Mouse (Mus musculus) liver, embryonic 12.5 days (tissue): ENCODE results near the gene Sept9. TPM values are rescaled to one million over a fixed set of nuclear protein-coding genes. Genes with fewer than 3 reads are reported as not detected.

ENCODE experiments used
- ATAC-seq: fragments of 200-750 bp; cut with Nextera tagmentation; 2 replicates; pipeline ENCODE4 v1.8.0; 2017; ENCODE audit warnings: moderate number of reproducible peaks, mild to moderate bottlenecking, moderate library complexity
- H3K27ac ChIP-seq: fragments of 300-500 bp; sonication (generic); 2 replicates; pipeline ENCODE4 v1.5.1; 2016; ENCODE audit warnings: mild to moderate bottlenecking
- H3K27me3 ChIP-seq: fragments of 300-500 bp; sonication (generic); replicated peaks from 2 replicates; pipeline ENCODE4 v1.6.1; 2016; ENCODE audit warnings: mild to moderate bottlenecking, moderate library complexity
- H3K36me3 ChIP-seq: fragments of 300-500 bp; sonication (generic); 2 replicates; pipeline ENCODE4 v1.6.1; 2016; ENCODE audit warnings: mild to moderate bottlenecking, moderate library complexity
- H3K4me1 ChIP-seq: fragments of 300-500 bp; sonication (generic); 2 replicates; pipeline ENCODE4 v1.6.1; 2016
- H3K4me2 ChIP-seq: fragments of 300-500 bp; sonication (generic); 2 replicates; pipeline ENCODE4 v1.6.1; 2016; ENCODE audit warnings: mild to moderate bottlenecking, moderate library complexity
- H3K4me3 ChIP-seq: fragments of 300-500 bp; sonication (generic); 2 replicates; pipeline ENCODE4 v1.5.1; 2016; ENCODE audit warnings: mild to moderate bottlenecking, moderate library complexity
- H3K9ac ChIP-seq: fragments of 300-500 bp; sonication (generic); 2 replicates; pipeline ENCODE4 v1.6.1; 2016; ENCODE audit warnings: mild to moderate bottlenecking, moderate library complexity
- H3K9me3 ChIP-seq: fragments of 300-500 bp; sonication (generic); replicated peaks from 2 replicates; pipeline ENCODE4 v1.6.1; 2016; ENCODE audit warnings: mild to moderate bottlenecking, moderate library complexity
- WGBS: fragments of 180-500 bp; shearing (Covaris S2); methylation state at CpG from one replicate; pipeline ENCODE4 v1.1.7; 2016; ENCODE audit not compliant: insufficient replicate concordance; 5-methylcytosine and 5-hydroxymethylcytosine counted together
- polyA plus RNA-seq: library from polyadenylated mRNA; unstranded; fragments of >200 nt; fragmentation: Nextera tagmentation; extraction: Ambion mirVana; gene quantifications from 2 replicates; pipeline ENCODE4 v1.2.1, GENCODE M21; 2016

The Sept9 gene
- polyA plus RNA-seq, 1 experiment from 2014 or later, result 72.0 TPM

DNA sequence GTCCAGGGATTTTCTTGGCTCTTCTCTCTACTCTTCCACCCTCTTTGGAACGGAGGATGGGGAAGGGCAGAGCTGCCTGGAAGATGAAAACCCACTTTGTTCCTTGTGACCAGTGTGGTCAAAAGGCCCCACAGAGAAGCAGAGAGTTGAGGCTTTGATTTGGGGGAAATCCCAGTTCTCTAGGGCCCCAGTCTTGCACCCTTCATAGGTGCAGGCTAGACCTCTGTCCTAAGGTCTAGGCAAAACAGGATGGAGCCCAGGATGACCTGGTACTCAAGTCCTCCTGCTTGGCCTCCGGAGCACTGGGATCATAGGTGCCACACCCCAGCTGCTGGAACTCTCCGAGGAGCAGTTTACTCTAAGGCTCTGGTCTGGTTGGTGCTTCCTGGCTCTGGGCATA lies 157.5 kb downstream of the Sept9 start:
- WGBS, result 67% methylated on average over 3 of the region's 3 CpGs
- Histone ChIP-seq H3K36me3 (peaks cover 93% of the 10 kb centered on the region), H3K4me1 (no peaks in the 10 kb centered on the region), H3K9me3 (no peaks in the 10 kb centered on the region), H3K27ac (no peak overlapping the region), H3K4me3 (no peak overlapping the region), H3K9ac (no peak overlapping the region), H3K27me3 (no peaks in the 10 kb centered on the region), H3K4me2 (no peak overlapping the region)
- no peak for ATAC-seq

GRCm38 (mm10) chr11:117357916-117358639 lies 158.6 kb downstream of the Sept9 start:
- no peaks in the 10 kb centered on the region for H3K27me3 ChIP-seq
- no peak overlapping the region for H3K4me2 ChIP-seq
- H3K4me3 ChIP-seq, result no peak overlapping the region
- WGBS, result 34% methylated on average over 8 of the region's 8 CpGs
- no peaks in the 10 kb centered on the region for H3K4me1 ChIP-seq
- no peak overlapping the region for H3K27ac ChIP-seq
- ATAC-seq, result peak; percentile 58
- H3K36me3 ChIP-seq, result peaks cover 93% of the 10 kb centered on the region
- H3K9ac ChIP-seq, result no peak overlapping the region
- no peaks in the 10 kb centered on the region for H3K9me3 ChIP-seq

- Histone ChIP-seq H3K4me1 (peaks cover 4% of the 10 kb centered on the region), H3K4me2 (no peak overlapping the region), H3K9ac (no peak overlapping the region), H3K36me3 (peaks cover 82% of the 10 kb centered on the region), H3K4me3 (no peak overlapping the region), H3K27ac (no peak overlapping the region), H3K9me3 (no peaks in the 10 kb centered on the region), H3K27me3 (no peaks in the 10 kb centered on the region)
- WGBS, result 63% methylated on average over 10 of the region's 10 CpGs
- no peak for ATAC-seq
Observed at GRCm38 (mm10) chr11:117359161-117359560, 159.7 kb downstream of the Sept9 start.

DNA sequence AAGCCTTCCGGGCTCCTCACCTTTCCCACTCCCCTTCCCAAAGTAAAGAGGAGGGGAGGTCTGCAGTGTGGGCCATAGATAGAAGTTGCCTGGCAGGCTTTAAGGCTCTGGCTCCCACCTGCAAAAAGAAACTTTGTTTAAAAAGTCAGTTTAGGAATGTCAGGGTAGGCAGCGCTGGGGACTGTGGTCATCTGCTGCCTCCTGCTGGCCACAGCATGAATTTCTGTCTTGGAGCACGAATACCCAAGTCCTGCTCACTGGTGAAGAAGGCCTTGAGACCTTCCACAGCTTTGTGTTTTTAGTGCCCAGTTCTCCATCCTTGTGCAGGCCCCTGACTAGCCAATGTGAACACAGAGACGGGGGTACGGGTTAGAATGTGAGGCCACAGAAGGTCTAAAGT lies 160.4 kb downstream of the Sept9 start:
- Histone ChIP-seq H3K4me2 (no peak overlapping the region), H3K36me3 (peaks cover 75% of the 10 kb centered on the region), H3K9me3 (no peaks in the 10 kb centered on the region), H3K4me3 (no peak overlapping the region), H3K4me1 (peaks cover 4% of the 10 kb centered on the region), H3K9ac (no peak overlapping the region), H3K27me3 (no peaks in the 10 kb centered on the region), H3K27ac (no peak overlapping the region)
- 69% methylated on average over 5 of the region's 5 CpGs for WGBS
- ATAC-seq, result no peak

DNA sequence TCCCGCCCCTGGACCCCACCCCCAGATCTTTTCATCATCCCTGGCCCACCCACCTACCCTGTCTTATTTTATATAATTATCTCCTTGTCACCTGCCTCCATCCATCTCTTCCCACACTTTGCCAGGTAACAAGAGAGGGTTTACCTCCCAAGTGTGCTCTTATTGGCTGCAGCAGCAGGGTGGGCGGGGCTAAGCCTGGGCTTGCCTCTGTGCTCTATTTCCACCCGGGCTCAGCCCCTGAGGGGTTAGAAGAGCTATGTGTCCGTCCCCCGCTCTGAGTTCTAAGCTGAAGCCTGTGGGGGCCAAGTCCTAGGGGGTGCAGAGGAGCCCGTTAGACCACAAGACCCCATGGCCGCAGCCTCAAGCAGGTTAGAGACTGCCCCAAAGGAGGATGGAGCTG lies 161.1 kb downstream of the Sept9 start:
- no peaks in the 10 kb centered on the region for H3K9me3 ChIP-seq
- H3K9ac ChIP-seq, result no peak overlapping the region
- ATAC-seq, result no peak
- WGBS, result 73% methylated on average over 7 of the region's 7 CpGs
- peaks cover 4% of the 10 kb centered on the region for H3K4me1 ChIP-seq
- peaks cover 68% of the 10 kb centered on the region for H3K36me3 ChIP-seq
- H3K4me3 ChIP-seq, result no peak overlapping the region
- no peak overlapping the region for H3K27ac ChIP-seq
- H3K4me2 ChIP-seq, result no peak overlapping the region
- no peaks in the 10 kb centered on the region for H3K27me3 ChIP-seq

GRCm38 (mm10) chr11:117362307-117362706 lies 162.8 kb downstream of the Sept9 start:
- Histone ChIP-seq H3K27me3 (no peaks in the 10 kb centered on the region), H3K4me2 (no peak overlapping the region), H3K9me3 (no peaks in the 10 kb centered on the region), H3K36me3 (peaks cover 51% of the 10 kb centered on the region), H3K27ac (no peak overlapping the region), H3K4me3 (no peak overlapping the region), H3K9ac (no peak overlapping the region), H3K4me1 (peaks cover 4% of the 10 kb centered on the region)
- WGBS, result 74% methylated on average over 2 of the region's 2 CpGs
- ATAC-seq, result no peak

- ATAC-seq, result peak; percentile 58
- Histone ChIP-seq H3K4me1 (peaks cover 4% of the 10 kb centered on the region), H3K4me3 (no peak overlapping the region), H3K27ac (no peak overlapping the region), H3K4me2 (no peak overlapping the region), H3K27me3 (no peaks in the 10 kb centered on the region), H3K9me3 (no peaks in the 10 kb centered on the region), H3K36me3 (peaks cover 41% of the 10 kb centered on the region), H3K9ac (no peak overlapping the region)
- WGBS, result 64% methylated on average over 3 of the region's 3 CpGs
Observed at GRCm38 (mm10) chr11:117363918-117364317, 164.5 kb downstream of the Sept9 start.

DNA sequence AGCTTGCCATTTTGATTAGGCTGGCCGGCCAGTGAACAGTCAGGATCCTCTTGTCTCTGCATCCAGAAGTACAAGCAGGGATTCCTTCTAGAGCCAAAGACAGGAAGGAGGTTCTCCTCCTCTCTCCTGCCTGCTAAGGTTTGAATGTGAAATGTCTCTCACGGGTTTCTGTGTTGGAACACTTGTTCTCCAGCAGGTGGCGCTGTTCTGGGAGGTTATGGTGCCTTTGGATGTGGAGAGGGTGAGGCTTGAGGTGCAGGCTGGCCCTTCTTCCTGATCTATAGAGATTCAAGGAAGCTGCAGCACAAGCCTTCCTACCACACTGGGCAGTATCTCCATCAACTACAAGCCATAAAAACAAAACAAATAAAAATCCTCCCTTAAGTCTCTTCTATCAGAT lies 167.0 kb downstream of the Sept9 start:
- 16% methylated on average over 3 of the region's 3 CpGs for WGBS
- no peak overlapping the region for H3K4me3 ChIP-seq

DNA sequence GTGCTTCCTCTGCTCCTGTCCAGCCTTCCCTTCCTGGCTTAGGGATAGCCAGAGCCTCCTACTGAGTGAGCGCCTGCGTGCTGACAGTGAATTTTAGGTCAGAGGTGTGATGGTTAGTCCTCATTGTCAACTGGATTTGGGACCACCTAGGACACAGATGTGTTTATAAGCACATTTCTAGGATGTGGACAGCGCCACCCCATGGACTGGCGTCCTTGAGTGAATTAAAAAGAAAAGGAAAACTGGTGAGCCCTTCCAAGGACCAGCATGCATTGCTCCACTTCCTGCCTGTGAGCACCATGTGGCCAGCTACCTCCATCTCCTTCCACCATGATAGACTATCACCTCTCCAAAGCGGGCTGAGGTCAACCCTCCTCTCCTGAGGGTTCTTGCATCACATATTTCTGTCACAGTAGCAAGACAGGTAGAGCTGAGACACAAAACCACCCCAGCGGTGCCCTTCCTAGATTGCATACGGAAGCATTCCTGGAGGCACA lies 167.4 kb downstream of the Sept9 start:
- H3K27ac ChIP-seq, result no peak overlapping the region
- peaks cover 12% of the 10 kb centered on the region for H3K36me3 ChIP-seq
- H3K9ac ChIP-seq, result no peak overlapping the region
- no peak overlapping the region for H3K4me2 ChIP-seq
- H3K4me3 ChIP-seq, result no peak overlapping the region
- WGBS, result 63% methylated on average over 7 of the region's 7 CpGs
- ATAC-seq, result no peak
- H3K4me1 ChIP-seq, result peaks cover 12% of the 10 kb centered on the region
- no peaks in the 10 kb centered on the region for H3K9me3 ChIP-seq
- H3K27me3 ChIP-seq, result no peaks in the 10 kb centered on the region

More for the DNA sequence above, 167.0 kb downstream of the Sept9 start:
- Histone ChIP-seq H3K27ac (no peak overlapping the region), H3K36me3 (peaks cover 17% of the 10 kb centered on the region), H3K9ac (no peak overlapping the region), H3K4me1 (peaks cover 12% of the 10 kb centered on the region), H3K27me3 (no peaks in the 10 kb centered on the region), H3K9me3 (no peaks in the 10 kb centered on the region), H3K4me2 (no peak overlapping the region)
- ATAC-seq, result no peak

GRCm38 (mm10) chr11:117367937-117368336 lies 168.5 kb downstream of the Sept9 start:
- no peak overlapping the region for H3K9ac ChIP-seq
- H3K4me3 ChIP-seq, result no peak overlapping the region
- peaks cover 12% of the 10 kb centered on the region for H3K4me1 ChIP-seq
- peaks cover 2% of the 10 kb centered on the region; the same call in 1 of the 2 replicates for H3K36me3 ChIP-seq
- no peaks in the 10 kb centered on the region for H3K9me3 ChIP-seq
- ATAC-seq, result no peak
- H3K27ac ChIP-seq, result no peak overlapping the region
- H3K27me3 ChIP-seq, result 0 out of 2 replicates have a peak, but pooled peaks cover under 1% of the 10 kb centered on the region
- WGBS, result 72% methylated on average over 6 of the region's 6 CpGs
- H3K4me2 ChIP-seq, result no peak overlapping the region

GRCm38 (mm10) chr11:117369347-117369746 lies 169.9 kb downstream of the Sept9 start:
- 70% methylated on average over 5 of the region's 5 CpGs for WGBS
- no peak for ATAC-seq
- no peak overlapping the region for H3K27ac ChIP-seq
- H3K27me3 ChIP-seq, result peaks cover 14% of the 10 kb centered on the region
- H3K36me3 ChIP-seq, result no peaks in the 10 kb centered on the region
- no peak overlapping the region for H3K9ac ChIP-seq
- no peak overlapping the region for H3K4me2 ChIP-seq
- H3K4me3 ChIP-seq, result no peak overlapping the region
- H3K4me1 ChIP-seq, result peaks cover 11% of the 10 kb centered on the region; the same call in 1 of the 2 replicates
- no peaks in the 10 kb centered on the region for H3K9me3 ChIP-seq

DNA sequence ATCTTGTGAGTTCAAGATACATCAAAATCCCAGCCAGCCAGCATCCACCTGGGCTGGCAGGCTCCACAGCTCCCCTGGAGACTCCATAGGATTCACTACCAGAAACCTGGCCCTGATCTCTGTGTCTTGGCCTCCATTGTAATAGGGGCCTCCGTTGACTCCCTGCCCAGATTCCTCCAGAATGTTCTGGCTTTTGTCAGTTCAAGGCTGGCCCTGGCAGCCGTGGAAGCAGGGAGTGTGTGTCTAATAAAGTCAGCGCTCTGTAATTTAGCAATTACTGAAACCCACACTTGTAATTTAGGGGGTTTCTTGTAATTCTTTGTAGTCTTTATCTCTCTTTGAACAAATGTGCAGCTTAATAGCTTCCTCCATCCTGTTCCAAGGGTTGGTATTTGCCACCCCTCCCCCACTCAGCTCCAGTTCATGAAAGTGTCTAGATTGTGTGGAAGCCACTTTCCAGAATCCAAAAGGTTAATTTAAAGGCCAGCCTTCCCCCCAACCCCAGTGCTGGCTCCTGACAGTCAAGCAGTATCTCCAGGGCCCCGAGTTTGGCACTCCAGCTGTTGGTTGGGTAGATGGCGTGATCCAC lies 170.9 kb downstream of the Sept9 start:
- Histone ChIP-seq H3K4me1 (peaks cover 11% of the 10 kb centered on the region; the same call in 1 of the 2 replicates), H3K9ac (no peak overlapping the region), H3K4me3 (no peak overlapping the region), H3K27me3 (peaks cover 19% of the 10 kb centered on the region), H3K27ac (no peak overlapping the region), H3K9me3 (no peaks in the 10 kb centered on the region), H3K4me2 (no peak overlapping the region), H3K36me3 (no peaks in the 10 kb centered on the region)
- WGBS, result 57% methylated on average over 5 of the region's 5 CpGs
- ATAC-seq, result no peak
